Mouse (Mus musculus) kidney, adult 2 months (tissue): Measurements from ENCODE around the gene Ncoa3.
"Not testable (repeated sequence)": the region's sequence is repeated elsewhere in the genome, so short reads cannot be mapped to it uniquely, and the experiment has no call there.

Source experiments
- CTCF ChIP-seq: fragments of 200-500 bp; conservative IDR thresholded peaks from 2 replicates; pipeline ENCODE4 v1.5.1; 2011; ENCODE audit warnings: low read depth, mild to moderate bottlenecking, control low read depth, low read length, moderate library complexity, mixed read lengths; ENCODE audit not compliant: insufficient read depth, insufficient read length
- POLR2A ChIP-seq: fragments of 200-500 bp; IDR thresholded peaks from one replicate; pipeline ENCODE4 v1.6.1; 2011; ENCODE audit warnings: low read depth, low read length, control low read depth

GRCm38 (mm10) chr2:165948785-165949184, 43.7 kb upstream of the Ncoa3 start:
- TF ChIP-seq POLR2A, CTCF: not testable (repeated sequence)
